Mouse (Mus musculus) stomach, embryonic 15.5 days (tissue): ENCODE data around the gene Kdm4d. TPM values are rescaled to one million over a fixed set of nuclear protein-coding genes. Genes with fewer than 3 reads are reported as not detected.

Experiments
- ATAC-seq: fragments of 200-750 bp; cut with Nextera tagmentation; 2 replicates; pipeline ENCODE4 v1.8.0; 2017; ENCODE audit warnings: low read depth, moderate number of reproducible peaks, moderate TSS enrichment; ENCODE audit not compliant: insufficient read depth, low FRiP score
- H3K27ac ChIP-seq: fragments of 300-500 bp; sonication (generic); 2 replicates; pipeline ENCODE4 v1.5.1; 2015; ENCODE audit warnings: mild to moderate bottlenecking, inconsistent platforms
- H3K27me3 ChIP-seq: fragments of 300-500 bp; sonication (generic); replicated peaks from 2 replicates; pipeline ENCODE4 v1.6.1; 2015; ENCODE audit warnings: inconsistent platforms
- H3K36me3 ChIP-seq: fragments of 300-500 bp; sonication (generic); 2 replicates; pipeline ENCODE4 v1.6.1; 2015; ENCODE audit warnings: inconsistent platforms
- H3K4me1 ChIP-seq: fragments of 300-500 bp; sonication (generic); 2 replicates; pipeline ENCODE4 v1.6.1; 2015; ENCODE audit warnings: inconsistent platforms
- H3K4me2 ChIP-seq: fragments of 300-500 bp; sonication (generic); 2 replicates; pipeline ENCODE4 v1.6.1; 2015; ENCODE audit warnings: mild to moderate bottlenecking, inconsistent platforms
- H3K4me3 ChIP-seq: fragments of 300-500 bp; sonication (generic); replicated peaks from 2 replicates; pipeline ENCODE4 v1.5.1; 2015; ENCODE audit warnings: inconsistent platforms
- H3K9ac ChIP-seq: fragments of 300-500 bp; sonication (generic); 2 replicates; pipeline ENCODE4 v1.6.1; 2015; ENCODE audit warnings: inconsistent platforms
- H3K9me3 ChIP-seq: fragments of 300-500 bp; sonication (generic); 2 replicates; pipeline ENCODE4 v1.6.1; 2016; ENCODE audit warnings: inconsistent platforms
- WGBS: fragments of 180-500 bp; shearing (Covaris S2); methylation state at CpG from one replicate; pipeline ENCODE4 v1.1.7; 2015; 5-methylcytosine and 5-hydroxymethylcytosine counted together
- polyA plus RNA-seq: library from polyadenylated mRNA; unstranded; fragments of >200 nt; fragmentation: Nextera tagmentation; extraction: Ambion mirVana; gene quantifications from 2 replicates; pipeline ENCODE4 v1.2.1, GENCODE M21; 2015

Gene Kdm4d
- polyA plus RNA-seq: 0.40 and 0.43 TPM in 2 replicates

DNA sequence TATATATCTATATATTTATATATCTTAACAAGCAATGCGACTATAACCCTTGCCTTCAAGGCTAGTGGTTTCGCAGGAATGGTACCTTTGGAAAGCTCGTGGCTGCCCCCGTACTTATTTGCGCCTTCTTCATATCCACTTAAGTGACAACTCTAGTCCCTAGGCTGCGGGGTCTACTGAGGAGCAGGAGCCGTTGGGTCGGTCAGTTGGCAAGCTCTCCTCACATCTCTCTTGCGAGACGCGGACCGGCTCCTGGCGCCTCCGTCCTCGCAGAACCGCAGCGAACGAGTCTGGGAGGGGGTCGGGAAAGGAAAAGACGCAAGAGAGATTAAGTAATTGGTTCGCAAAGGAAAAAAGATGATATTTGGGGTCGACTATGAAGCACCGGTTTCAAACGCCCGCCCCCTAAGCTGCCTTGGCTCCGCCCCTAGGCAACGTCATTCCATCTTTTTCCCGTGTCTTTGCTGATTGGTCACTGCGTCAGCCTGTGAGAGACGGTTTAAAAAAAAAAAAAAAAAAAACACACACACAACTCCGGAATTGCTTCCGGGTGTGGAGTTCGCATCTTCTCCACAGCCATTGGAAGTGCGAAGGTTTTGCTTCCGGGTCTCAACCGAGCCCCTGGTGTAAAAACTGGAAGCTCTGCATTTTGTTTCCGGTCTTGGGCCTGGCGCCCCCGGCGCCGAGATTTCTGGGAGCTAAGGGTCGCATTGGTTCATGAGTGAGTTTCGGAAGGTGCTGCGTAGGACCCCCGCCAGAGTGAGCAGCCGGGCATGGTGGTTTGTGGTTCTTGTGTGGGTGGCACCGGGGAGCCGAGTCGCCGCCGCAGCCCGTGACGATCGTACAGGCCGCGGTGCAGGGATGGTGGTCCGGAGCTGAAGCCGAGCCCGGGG is at the start of gene Kdm4d, which contains the start of gene Cwc15:
Gene Kdm4d, minus strand, starts transcription at position 460 of the 893 bp plus-strand sequence.
Gene Cwc15, plus strand, starts transcription at position 595 of the 893 bp plus-strand sequence.
- H3K36me3 ChIP-seq: peaks cover 21% of the 10 kb centered on the region
- H3K4me3 ChIP-seq: peak within 1 kb of the TSS; percentile 85

DNA sequence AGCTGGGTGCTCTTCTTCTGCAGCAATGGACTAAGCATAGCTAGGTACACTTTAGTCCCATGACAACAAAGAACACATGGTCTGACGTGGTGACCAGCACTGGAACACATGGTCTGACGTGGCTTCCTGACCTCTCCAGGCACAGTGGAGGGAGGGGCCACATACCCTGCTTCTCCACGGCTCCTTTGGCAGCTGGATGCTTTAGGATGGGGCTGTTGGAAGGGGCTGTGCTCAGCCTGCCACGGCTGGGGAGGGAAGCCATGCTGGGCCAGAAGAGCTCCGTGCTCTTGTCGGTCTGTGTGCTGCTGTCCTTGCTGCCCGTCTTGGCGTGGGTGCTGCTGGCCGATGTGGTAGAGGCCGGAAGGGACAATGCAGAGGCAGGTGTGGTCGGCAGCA is 48.1 kb upstream of the Kdm4d start:
- Histone ChIP-seq H3K4me2 (no peak overlapping the region), H3K27me3 (no peaks in the 10 kb centered on the region), H3K27ac (no peak overlapping the region), H3K4me3 (no peak overlapping the region), H3K9ac (no peak overlapping the region), H3K9me3 (no peaks in the 10 kb centered on the region), H3K4me1 (no peaks in the 10 kb centered on the region), H3K36me3 (peaks cover 45% of the 10 kb centered on the region)
- no peak for ATAC-seq
- WGBS: 68% methylated on average over 11 of the region's 11 CpGs

More for the DNA sequence above, at the start of gene Kdm4d, which contains the start of gene Cwc15:
- ATAC-seq: peak; percentile 99
- WGBS: under 1% methylated on average over 59 of the region's 59 CpGs
- peak within 1 kb of the TSS; percentile 76 for H3K9ac ChIP-seq
- no peaks in the 10 kb centered on the region; the same call in 1 of the 2 replicates for H3K4me1 ChIP-seq
- peak within 1 kb of the TSS; percentile 72 for H3K4me2 ChIP-seq
- H3K9me3 ChIP-seq: no peaks in the 10 kb centered on the region
- peak within 1 kb of the TSS; percentile 75 for H3K27ac ChIP-seq
- H3K27me3 ChIP-seq: no peaks in the 10 kb centered on the region

- no peaks in the 10 kb centered on the region for H3K4me1 ChIP-seq
- H3K27me3 ChIP-seq: no peaks in the 10 kb centered on the region
- H3K4me3 ChIP-seq: no peak overlapping the region
- no peaks in the 10 kb centered on the region for H3K9me3 ChIP-seq
- WGBS: 52% methylated on average over 12 of the region's 12 CpGs
- peaks cover 45% of the 10 kb centered on the region for H3K36me3 ChIP-seq
- H3K4me2 ChIP-seq: no peak overlapping the region
- no peak overlapping the region for H3K27ac ChIP-seq
- no peak overlapping the region for H3K9ac ChIP-seq
- no peak for ATAC-seq
These were observed 47.5 kb upstream of the Kdm4d start for GRCm38 (mm10) chr9:14547584-14548365.

DNA sequence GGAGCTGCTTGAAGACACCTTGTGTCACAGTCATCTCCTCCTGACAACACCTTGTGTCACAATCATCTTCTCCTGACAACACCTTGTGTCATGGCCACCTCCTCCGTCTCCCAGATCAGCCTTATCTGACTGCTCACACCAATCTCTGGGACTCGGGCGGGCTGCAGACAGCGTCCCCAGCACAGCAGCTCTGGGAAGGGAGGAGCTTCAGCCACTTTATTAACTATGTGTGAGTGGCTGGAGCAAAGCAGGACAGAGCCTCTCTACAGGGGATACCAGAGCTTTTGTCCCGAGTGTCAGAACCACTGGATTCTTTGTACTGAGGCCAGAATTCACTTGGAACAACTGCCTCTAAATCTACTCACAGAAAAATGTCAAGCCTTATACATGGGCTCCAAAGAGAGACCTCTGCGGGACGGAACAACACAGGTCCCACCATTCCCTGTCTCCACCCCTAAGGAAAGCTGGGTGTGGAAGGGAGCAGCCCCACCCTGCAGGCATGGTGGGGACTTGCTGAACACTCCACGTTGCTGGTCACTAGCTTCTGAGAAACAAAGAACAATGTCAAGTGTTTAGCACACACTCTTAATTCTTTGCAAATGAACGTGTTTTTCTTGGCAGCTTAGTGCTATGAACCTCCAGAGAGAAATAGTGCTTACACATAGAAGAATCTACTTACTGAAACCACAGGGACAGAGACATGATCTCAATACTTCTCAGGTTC is 43.9 kb upstream of the Kdm4d start:
- ATAC-seq: no peak
- Histone ChIP-seq H3K4me3 (no peak overlapping the region), H3K27me3 (no peaks in the 10 kb centered on the region), H3K9ac (no peak overlapping the region), H3K36me3 (peaks cover 30% of the 10 kb centered on the region), H3K4me2 (no peak overlapping the region), H3K9me3 (no peaks in the 10 kb centered on the region), H3K4me1 (no peaks in the 10 kb centered on the region), H3K27ac (no peak overlapping the region)
- WGBS: 67% methylated on average over 9 of the region's 9 CpGs

GRCm38 (mm10) chr9:14534833-14535456 is 34.7 kb upstream of the Kdm4d start:
- 0 out of 2 replicates have a peak, but pooled peaks cover 4% of the 10 kb centered on the region for H3K36me3 ChIP-seq
- no peak overlapping the region for H3K9ac ChIP-seq
- WGBS: 75% methylated on average over 9 of the region's 9 CpGs
- H3K27me3 ChIP-seq: no peaks in the 10 kb centered on the region
- no peak overlapping the region for H3K27ac ChIP-seq
- no peaks in the 10 kb centered on the region for H3K4me1 ChIP-seq
- no peaks in the 10 kb centered on the region for H3K9me3 ChIP-seq
- no peak overlapping the region for H3K4me3 ChIP-seq
- no peak for ATAC-seq
- H3K4me2 ChIP-seq: no peak overlapping the region

DNA sequence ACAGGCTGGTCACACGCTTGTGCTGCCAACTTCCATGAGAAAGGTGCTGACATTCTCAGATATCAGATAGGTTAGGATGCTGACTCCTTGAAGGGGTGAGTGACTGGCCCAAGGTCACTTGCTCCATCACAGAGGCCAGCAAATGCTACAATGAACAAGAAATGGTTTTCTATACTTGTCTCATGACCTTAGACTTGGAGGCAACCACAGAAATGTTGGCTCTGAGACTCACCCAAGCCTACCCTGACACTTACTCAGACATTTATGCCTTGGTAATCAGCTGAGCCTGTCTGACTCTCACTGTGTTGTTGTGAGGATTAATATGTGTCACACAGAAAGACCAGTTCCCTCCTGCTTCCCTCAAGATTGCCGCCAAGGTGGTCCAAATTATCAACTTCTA is 33.4 kb upstream of the Kdm4d start:
- no peaks in the 10 kb centered on the region for H3K36me3 ChIP-seq
- no peak for ATAC-seq
- no peak overlapping the region for H3K9ac ChIP-seq
- H3K27ac ChIP-seq: no peak overlapping the region
- 0 out of 2 replicates have a peak, but pooled peaks cover 2% of the 10 kb centered on the region for H3K4me1 ChIP-seq
- H3K4me2 ChIP-seq: no peak overlapping the region
- WGBS: 83% methylated on average over 2 of the region's 2 CpGs
- H3K4me3 ChIP-seq: no peak overlapping the region
- no peaks in the 10 kb centered on the region for H3K27me3 ChIP-seq
- no peaks in the 10 kb centered on the region for H3K9me3 ChIP-seq

DNA sequence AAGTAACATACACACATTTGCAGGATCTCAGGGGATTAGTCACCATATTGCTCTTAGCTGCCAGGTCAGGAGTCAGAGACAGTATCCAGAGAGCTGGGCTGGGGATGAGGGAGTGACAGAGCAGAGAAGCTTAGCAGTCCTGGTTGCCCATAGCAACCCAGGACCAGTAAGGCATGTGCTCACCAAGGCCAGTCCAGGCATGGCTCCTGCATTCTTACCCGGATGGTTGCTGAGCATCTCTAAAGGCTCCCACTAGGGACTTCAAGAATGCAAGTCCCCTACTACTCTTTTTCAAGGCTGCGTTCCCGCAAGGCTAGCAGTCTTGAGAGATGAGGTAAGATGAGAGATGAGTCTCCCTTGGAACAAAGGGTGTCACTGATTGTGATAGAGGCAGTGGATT is 32.0 kb upstream of the Kdm4d start:
- no peak overlapping the region for H3K4me2 ChIP-seq
- 0 out of 2 replicates have a peak, but pooled peaks cover 2% of the 10 kb centered on the region for H3K4me1 ChIP-seq
- no peaks in the 10 kb centered on the region for H3K9me3 ChIP-seq
- H3K4me3 ChIP-seq: no peak overlapping the region
- no peaks in the 10 kb centered on the region for H3K36me3 ChIP-seq
- H3K9ac ChIP-seq: no peak overlapping the region
- no peak for ATAC-seq
- H3K27me3 ChIP-seq: no peaks in the 10 kb centered on the region
- H3K27ac ChIP-seq: no peak overlapping the region
- 58% methylated on average over 3 of the region's 3 CpGs for WGBS

DNA sequence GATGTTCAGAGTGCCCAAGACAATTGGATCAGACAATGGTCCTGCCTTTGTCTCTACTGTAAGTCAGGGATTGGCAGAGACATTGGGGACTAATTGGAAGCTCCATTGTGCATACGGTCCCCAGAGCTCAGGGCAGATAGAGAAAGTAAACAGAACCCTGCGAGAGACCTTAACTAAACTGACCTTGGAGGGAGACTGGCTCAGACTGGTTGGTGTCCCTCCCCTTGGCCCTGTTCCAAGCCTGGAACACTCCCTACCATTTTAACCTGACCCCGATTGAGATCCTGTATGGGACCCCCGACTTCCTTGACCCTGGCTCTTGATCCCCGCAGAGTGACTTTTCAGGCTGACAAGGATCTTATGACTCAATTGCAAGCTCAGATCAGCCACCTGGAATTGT is 29.7 kb upstream of the Kdm4d start:
- Histone ChIP-seq H3K27ac (no peak overlapping the region), H3K4me2 (no peak overlapping the region), H3K9me3 (no peaks in the 10 kb centered on the region), H3K36me3 (no peaks in the 10 kb centered on the region), H3K4me3 (no peak overlapping the region), H3K4me1 (0 out of 2 replicates have a peak, but pooled peaks cover 2% of the 10 kb centered on the region), H3K9ac (no peak overlapping the region), H3K27me3 (no peaks in the 10 kb centered on the region)
- 33% methylated on average over 5 of the region's 5 CpGs for WGBS
- peak; percentile 85 for ATAC-seq

GRCm38 (mm10) chr9:14523408-14524043 is 23.2 kb upstream of the Kdm4d start:
- H3K4me2 ChIP-seq: no peak overlapping the region
- H3K27me3 ChIP-seq: no peaks in the 10 kb centered on the region
- 0 out of 2 replicates have a peak, but pooled peaks cover 6% of the 10 kb centered on the region for H3K4me1 ChIP-seq
- H3K9ac ChIP-seq: no peak overlapping the region
- no peak overlapping the region for H3K27ac ChIP-seq
- no peak overlapping the region for H3K4me3 ChIP-seq
- H3K36me3 ChIP-seq: no peaks in the 10 kb centered on the region
- 6% methylated on average over 4 of the region's 4 CpGs for WGBS
- H3K9me3 ChIP-seq: no peaks in the 10 kb centered on the region
- ATAC-seq: peak; percentile 56; the same call in 1 of the 2 replicates

GRCm38 (mm10) chr9:14521695-14522094 is 21.4 kb upstream of the Kdm4d start:
- Histone ChIP-seq H3K4me1 (0 out of 2 replicates have a peak, but pooled peaks cover 6% of the 10 kb centered on the region), H3K36me3 (no peaks in the 10 kb centered on the region), H3K9me3 (no peaks in the 10 kb centered on the region), H3K27ac (no peak overlapping the region), H3K27me3 (no peaks in the 10 kb centered on the region), H3K9ac (no peak overlapping the region), H3K4me3 (no peak overlapping the region), H3K4me2 (no peak overlapping the region)
- ATAC-seq: no peak
- 31% methylated on average over 2 of the region's 2 CpGs for WGBS
